Mouse (Mus musculus) thymus, postnatal 0 days (tissue): ENCODE data around the gene Tfpt. TPM values are rescaled to one million over a fixed set of nuclear protein-coding genes. Genes with fewer than 3 reads are reported as not detected.

Source experiments
- DNase-seq: peaks from one replicate; pipeline ENCODE4 v3.0.0-alpha.2; 2015; ENCODE audit warnings: low spot score
- polyA plus RNA-seq: library from polyadenylated mRNA; unstranded; fragments of >200 nt; fragmentation: Nextera tagmentation; extraction: Ambion mirVana; gene quantifications from 2 replicates; pipeline ENCODE4 v1.2.1, GENCODE M21; 2015

Gene Tfpt
- polyA plus RNA-seq: 20.8 and 28.9 TPM in 2 replicates

GRCm38 (mm10) chr7:3629543-3630477 lies at the start of gene Tfpt, which contains the start of gene Prpf31:
Gene Tfpt, minus strand, starts transcription at chr7:3629929.
Gene Prpf31, plus strand, starts transcription at chr7:3629985.
- peak; percentile 93 for DNase-seq

- DNase-seq: no peak
These were observed 47.6 kb upstream of the Tfpt start, which contains the start of gene Tmc4 for GRCm38 (mm10) chr7:3677342-3677741. Gene Tmc4, minus strand, starts transcription at chr7:3677553.

DNA sequence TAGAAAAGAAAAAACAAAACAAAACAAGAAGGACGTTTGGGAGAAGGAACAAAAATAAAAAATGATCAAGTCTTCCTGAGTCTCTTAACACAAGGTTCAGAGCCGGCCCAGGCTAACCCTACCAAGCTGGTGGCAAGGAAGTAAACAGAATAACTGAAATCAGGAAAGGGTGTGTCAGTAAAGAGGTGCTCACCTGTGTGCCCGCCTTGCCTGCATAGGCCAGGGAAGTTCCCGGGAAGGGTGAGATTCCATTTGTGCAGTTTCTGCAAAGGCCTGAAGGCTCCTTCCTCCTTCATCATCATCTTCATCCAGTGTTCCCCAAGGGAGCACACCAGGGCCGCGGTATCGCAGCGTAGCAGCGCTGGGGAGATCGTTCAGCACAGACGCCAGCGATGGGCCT lies 46.6 kb upstream of the Tfpt start:
- DNase-seq: no peak

DNA sequence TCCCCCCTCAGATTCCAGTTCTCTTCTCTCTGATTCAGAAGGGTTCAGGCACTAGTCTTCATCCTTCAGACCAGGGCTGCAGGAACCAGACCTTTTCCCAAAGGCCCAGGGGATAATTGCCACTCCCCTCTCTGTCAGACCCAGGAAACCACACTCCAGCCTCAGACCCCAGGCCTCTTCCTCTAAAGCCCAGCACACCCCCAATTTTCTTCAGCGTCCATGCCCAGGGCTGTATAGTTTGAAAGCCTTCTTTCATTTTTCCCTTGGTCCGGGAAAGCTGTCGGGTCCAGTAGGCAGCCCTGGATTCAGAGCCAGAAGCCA lies 45.5 kb upstream of the Tfpt start:
- no peak for DNase-seq

DNA sequence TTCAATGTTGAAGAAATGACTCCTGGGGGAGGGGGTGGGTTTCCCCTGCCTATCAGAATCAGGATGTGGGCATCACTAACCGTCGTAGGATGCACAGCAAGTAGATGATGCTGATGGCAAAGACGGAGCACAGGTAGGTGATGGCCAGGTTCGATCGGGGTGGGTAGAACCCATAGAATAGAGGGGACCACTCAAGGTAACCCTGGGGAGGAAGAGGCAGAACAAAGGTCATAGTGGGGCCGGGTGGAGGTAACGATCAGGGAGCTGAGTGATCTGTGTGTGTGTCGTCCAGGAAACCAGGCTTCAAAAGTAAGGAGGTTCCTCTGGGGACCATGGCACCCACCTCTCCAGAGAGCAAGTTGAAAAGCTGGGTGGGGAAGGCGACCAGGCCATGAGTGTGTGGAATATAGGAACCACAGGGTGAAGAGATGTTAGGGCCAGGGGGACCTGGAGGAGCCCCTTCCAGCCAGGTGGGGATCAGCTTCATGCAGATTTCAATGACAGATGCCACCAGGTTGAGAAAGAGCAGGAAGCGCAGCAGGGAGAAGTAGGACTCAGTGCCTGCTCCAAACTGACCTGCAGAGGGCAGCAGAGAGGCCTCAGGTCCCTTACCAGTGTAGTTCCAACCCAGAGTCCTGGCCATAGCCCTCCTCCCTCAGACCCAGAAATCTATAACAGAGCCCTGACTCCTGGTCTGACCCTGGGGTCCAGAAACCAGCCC lies 44.9 kb upstream of the Tfpt start:
- DNase-seq: peak; percentile 79

- DNase-seq: no peak
These were observed 37.2 kb upstream of the Tfpt start for GRCm38 (mm10) chr7:3666921-3667391.

DNA sequence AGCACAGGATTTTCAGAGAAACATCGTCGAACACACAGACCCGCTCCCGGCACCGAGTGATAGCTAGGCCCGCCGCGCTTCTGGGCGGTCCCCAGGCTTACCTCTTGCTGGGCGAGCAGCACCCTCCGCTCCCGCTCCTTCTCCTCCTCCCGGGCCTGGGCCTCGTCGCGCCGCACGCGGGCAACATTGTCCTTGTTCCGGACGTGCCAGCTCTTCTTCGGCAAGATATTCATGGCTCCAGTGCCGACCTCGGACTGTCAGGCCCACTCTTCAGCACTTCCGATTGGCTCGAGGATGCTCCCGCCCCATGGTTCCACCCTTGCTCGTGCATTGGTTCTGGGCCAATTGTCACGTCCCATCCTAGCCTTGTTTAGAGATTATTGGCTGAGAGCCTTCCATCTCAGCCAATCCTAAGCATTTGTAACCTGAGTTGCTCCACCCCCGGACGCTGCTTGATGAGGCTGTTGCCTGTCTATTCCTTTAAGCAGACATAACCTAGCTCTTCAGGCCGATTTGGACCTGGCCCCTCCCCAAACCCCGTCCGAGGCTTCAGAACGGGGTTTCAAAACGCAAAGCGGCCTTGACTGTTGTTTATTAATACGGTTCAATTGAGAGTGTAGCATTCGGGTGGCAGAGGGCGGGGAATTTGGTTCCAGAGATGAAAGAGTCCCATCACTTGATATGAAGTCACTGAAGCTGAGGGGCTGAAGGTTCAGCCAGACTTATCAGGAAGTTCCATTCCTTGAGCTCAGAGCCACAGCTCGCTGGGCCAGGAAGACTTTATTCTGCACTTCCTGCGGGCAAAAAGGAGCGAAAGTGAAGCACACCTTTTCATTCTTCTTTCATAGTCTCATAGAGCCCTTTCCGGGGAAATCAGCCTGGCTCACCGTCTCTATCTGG lies 35.7 kb upstream of the Tfpt start, which contains the start of gene Leng1:
Gene Leng1, minus strand, starts transcription at position 626 of the 900 bp plus-strand sequence.
- DNase-seq: peak; percentile 95

- DNase-seq: no peak
These were observed 34.9 kb upstream of the Tfpt start for GRCm38 (mm10) chr7:3664524-3665214.

DNA sequence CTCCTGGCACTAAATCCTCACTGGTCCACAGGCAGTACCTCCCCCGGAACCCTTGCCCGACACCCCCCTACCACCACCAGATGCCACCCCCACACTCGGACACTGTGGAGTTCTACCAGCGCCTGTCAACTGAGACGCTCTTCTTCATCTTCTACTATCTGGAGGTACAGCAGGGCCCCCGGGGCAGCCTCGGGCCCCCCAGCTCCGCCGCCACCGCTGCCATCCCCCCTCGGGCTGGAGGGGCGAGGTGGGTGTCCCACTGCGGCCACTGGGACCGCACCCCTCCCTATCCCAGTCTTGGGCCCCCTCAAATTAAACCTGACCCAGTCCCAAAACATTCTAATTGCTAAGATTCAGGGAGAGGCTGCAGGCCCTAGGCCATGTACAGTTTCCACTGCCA lies 28.8 kb upstream of the Tfpt start:
- no peak for DNase-seq

GRCm38 (mm10) chr7:3656966-3657365 lies 27.2 kb upstream of the Tfpt start:
- DNase-seq: no peak

DNA sequence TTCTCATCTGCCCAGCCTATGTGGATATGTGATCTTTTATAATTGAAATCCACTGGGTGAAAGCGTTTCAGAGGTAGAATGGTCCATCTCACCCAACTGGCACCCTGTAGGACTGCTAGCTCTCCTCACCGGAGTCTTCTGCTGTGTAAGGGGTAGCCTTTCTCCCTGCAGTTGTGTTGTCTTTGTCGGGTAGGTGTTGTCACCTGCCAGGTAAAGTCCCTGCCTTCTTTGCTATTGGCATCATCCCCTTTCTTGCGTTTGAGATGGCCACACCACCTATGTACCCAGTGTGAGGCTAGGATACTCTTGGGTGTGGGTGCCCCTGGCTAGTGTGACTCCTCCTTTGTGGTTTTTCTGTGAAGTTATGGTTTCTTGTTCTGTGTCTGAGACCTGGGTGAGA lies 16.9 kb upstream of the Tfpt start:
- DNase-seq: no peak

DNA sequence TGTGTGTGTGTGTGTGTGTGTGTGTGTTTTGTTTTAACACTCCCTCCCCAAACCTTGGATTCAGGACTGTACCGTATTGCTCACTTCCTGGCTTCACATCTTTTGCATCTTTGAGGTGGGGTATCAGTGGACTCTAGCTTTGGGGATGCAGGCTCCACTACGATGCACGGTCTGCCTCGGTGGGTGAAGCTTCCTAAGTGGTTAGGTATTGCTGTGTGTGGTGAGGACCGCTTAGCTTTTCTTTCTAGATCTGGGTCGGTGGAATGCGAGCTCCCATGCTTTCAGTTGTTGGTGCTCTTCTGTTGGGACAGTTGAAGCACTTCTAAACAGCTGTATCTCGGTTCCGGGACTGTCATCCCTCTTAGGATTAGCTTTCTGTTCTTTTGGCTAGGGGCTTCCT lies 16.5 kb upstream of the Tfpt start:
- peak; percentile 19 for DNase-seq

DNA sequence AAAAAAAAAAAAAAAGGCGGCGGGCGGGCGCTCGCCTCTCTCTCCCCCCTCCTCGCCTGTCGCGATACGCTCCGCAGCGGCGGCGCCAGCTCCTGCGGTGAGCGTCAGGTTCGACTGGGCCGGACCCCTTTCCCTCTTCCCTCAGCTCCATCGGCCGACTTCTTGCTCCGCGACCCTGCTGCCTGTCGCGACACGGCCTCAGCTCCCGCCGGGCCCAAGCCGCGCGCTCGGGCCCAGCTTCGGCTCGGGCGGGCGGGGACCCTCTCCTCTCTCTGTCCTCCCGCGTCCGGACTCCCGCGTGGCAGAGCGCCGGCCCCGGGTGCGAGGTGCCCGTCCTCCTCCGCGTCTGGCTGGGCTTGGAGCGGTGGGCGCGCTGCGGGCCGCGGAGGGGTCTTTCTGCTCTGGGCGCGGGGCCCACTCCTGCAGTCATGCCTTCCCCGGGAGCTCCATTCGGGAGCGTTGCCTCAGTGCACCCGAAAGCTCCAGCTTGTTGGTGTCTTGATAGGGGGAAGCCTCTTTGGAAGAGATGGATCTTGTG lies 15.8 kb upstream of the Tfpt start:
- DNase-seq: no peak

- peak; percentile 99 for DNase-seq
These were observed 15.2 kb upstream of the Tfpt start, which contains the start of gene Cnot3 for GRCm38 (mm10) chr7:3644672-3645487. Gene Cnot3, plus strand, starts transcription at chr7:3645268.

DNA sequence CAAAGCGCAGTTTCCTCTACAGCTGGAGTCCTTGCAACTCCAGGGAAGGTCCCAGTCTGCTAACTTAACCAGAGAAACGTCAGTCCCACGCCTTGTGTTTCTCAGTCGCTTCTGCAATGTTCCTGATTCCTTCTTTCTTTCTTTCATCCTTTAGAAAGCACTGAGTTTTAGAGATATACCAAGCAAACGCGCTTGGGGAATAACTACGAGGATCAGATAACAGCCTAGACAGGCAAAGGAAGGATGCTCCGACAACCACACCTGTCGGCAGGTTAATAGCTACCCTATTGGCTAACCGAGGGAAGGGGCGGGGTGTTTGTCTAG lies 14.6 kb upstream of the Tfpt start:
- no peak for DNase-seq

- no peak for DNase-seq
These were observed 14.1 kb upstream of the Tfpt start for GRCm38 (mm10) chr7:3643843-3644242.

- no peak for DNase-seq
These were observed 13.7 kb upstream of the Tfpt start for GRCm38 (mm10) chr7:3643412-3643811.

- no peak for DNase-seq
These were observed 718 bp upstream of the Tfpt start for GRCm38 (mm10) chr7:3630478-3630815.

DNA sequence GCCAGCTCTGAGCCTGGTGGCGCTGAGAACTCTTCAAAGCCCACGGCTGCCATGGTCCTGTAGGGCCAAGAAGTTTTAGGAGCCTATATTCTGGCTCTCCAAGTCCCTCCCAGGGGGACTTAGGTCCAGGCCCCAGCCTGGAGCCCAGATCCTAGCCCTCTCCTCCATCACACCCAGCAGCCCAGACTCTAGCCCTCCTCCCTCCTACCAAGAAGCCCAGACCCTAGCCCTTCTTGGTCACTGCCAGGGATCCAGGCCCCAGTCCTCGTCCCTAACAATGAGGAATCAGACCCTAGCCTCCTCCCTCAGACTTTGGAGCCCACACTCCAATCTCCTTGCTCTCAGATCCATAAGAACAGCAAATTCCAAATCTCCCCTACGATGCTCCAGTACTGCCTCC lies 699 bp downstream of the Tfpt start:
- no peak for DNase-seq
